Comparison of ENCODE assay signal across 25 mouse cellular contexts in genomic region chr2:72363449-72363848, GRCm38 (mm10).
DNase-seq lines count a peak whose midpoint lies in the region; ATAC-seq and TF ChIP-seq lines count a peak whose summit lies in the region.
"Had no signal": no experiment of that assay in that cellular context is flagged by ENCODE, and none has a peak within 500 bp of the region (broad histone marks: within the 10 kb centered on the region; RNA-seq: fewer than 3 reads in every experiment).

No protein-coding gene starts in this region.

- no peak overlapping the region for H3K27ac ChIP-seq in kidney, embryonic 16.5 days (ENCODE audit: low read length)
- no peak overlapping the region for H3K27ac ChIP-seq in layer of hippocampus, adult 2 months
- H3K27ac ChIP-seq: embryonic facial prominence, embryonic 12.5 days; embryonic facial prominence, embryonic 15.5 days; hindbrain, embryonic 10.5 days; hindbrain, embryonic 13.5 days; intestine, embryonic 15.5 days had no signal

- no peak overlapping the region for H3K9ac ChIP-seq in kidney, embryonic 16.5 days (replicated peaks; ENCODE audit: low read length)
- H3K9ac ChIP-seq: embryonic facial prominence, embryonic 12.5 days; embryonic facial prominence, embryonic 15.5 days; forebrain, postnatal 0 days; hindbrain, embryonic 13.5 days; intestine, embryonic 15.5 days had no signal

- H3K27me3 ChIP-seq in kidney, embryonic 16.5 days (ENCODE audit: insufficient read depth, low read length) = no peaks in the 10 kb centered on the region
- H3K27me3 ChIP-seq: embryonic facial prominence, embryonic 12.5 days; embryonic facial prominence, embryonic 15.5 days; hindbrain, embryonic 13.5 days; intestine, embryonic 15.5 days had no signal

- H3K4me3 ChIP-seq in kidney, embryonic 16.5 days (ENCODE audit: low read length) = no peak overlapping the region
- no peak overlapping the region for H3K4me3 ChIP-seq in layer of hippocampus, adult 2 months
- H3K4me3 ChIP-seq: embryonic facial prominence, embryonic 12.5 days; embryonic facial prominence, embryonic 15.5 days; hindbrain, embryonic 10.5 days; hindbrain, embryonic 13.5 days; intestine, embryonic 15.5 days had no signal

- TF ChIP-seq CTCF in layer of hippocampus, adult 2 months (conservative IDR thresholded peaks at IDR 0.05) = no peak

- H3K36me3 ChIP-seq in kidney, embryonic 16.5 days (ENCODE audit: insufficient read depth, low read length) = no peaks in the 10 kb centered on the region
- H3K36me3 ChIP-seq: embryonic facial prominence, embryonic 12.5 days; embryonic facial prominence, embryonic 15.5 days; hindbrain, embryonic 10.5 days; hindbrain, embryonic 13.5 days; intestine, embryonic 15.5 days had no signal

- H3K4me2 ChIP-seq in kidney, embryonic 16.5 days (replicated peaks; ENCODE audit: low read depth, low read length) = no peak overlapping the region
- H3K4me2 ChIP-seq: embryonic facial prominence, embryonic 12.5 days; embryonic facial prominence, embryonic 15.5 days; heart, embryonic 11.5 days; hindbrain, embryonic 13.5 days; intestine, embryonic 15.5 days had no signal

- peaks cover 15% of the 10 kb centered on the region; the same call in 1 of the 2 replicates for H3K4me1 ChIP-seq in kidney, embryonic 16.5 days (ENCODE audit: insufficient read depth, low read length)
- H3K4me1 ChIP-seq: embryonic facial prominence, embryonic 12.5 days; embryonic facial prominence, embryonic 15.5 days; hindbrain, embryonic 13.5 days had no signal

- ATAC-seq in kidney, embryonic 16.5 days (ENCODE audit: low FRiP score, low TSS enrichment) = peak; percentile 95
- ATAC-seq: CD4-positive, CD25-positive, alpha-beta regulatory T cell, adult 4 months; forebrain, embryonic 14.5 days; forebrain, postnatal 0 days; hindbrain, embryonic 16.5 days; intestine, embryonic 15.5 days had no signal

- peak; percentile 31 for DNase-seq in heart, adult 11 months
- no peak for DNase-seq in heart, postnatal 14 days
- DNase-seq in kidney, adult 8-10 months = no peak
- peak; percentile 33 for DNase-seq in NIH3T3 (ENCODE audit: low read depth)
- DNase-seq in layer of hippocampus, adult 2 months (ENCODE audit: low spot score in 2 of 2) = no peak
- DNase-seq: adrenal gland, adult 2 months; adrenal gland, postnatal 14 days; cerebellum, adult 11 months; cerebellum, adult 2 months; cerebellum, adult 9-11 months; cerebellum, postnatal 25 days; forebrain, postnatal 0 days; gastrocnemius, postnatal 10 days; gastrocnemius, postnatal 36 days; heart, postnatal 36 days had no signal

- H3K9me3 ChIP-seq in kidney, embryonic 16.5 days (ENCODE audit: low read length) = no peaks in the 10 kb centered on the region
- H3K9me3 ChIP-seq: embryonic facial prominence, embryonic 12.5 days; embryonic facial prominence, embryonic 15.5 days; hindbrain, embryonic 10.5 days; hindbrain, embryonic 13.5 days; intestine, embryonic 15.5 days had no signal

- WGBS in kidney, embryonic 16.5 days = 71% methylated on average over 1 of the region's 1 CpGs

- intact Hi-C loops in heart, postnatal 14 days (cut with DNase I) = no loop called here

Comparison
In these comparisons a context has a peak if more than half of its experiments do, and no peak if none do; other contexts are left out.
1. DNase-seq: peak in heart, adult 11 months (single experiment) and NIH3T3 (single experiment); none in heart, postnatal 14 days (0 of 2), kidney, adult 8-10 months (0 of 2) and layer of hippocampus, adult 2 months (0 of 2).